Mouse (Mus musculus) thymus, adult 2 months (tissue): ENCODE measurements around the gene Grasp.

ENCODE experiments used
- CTCF ChIP-seq: fragments of 200-500 bp; IDR thresholded peaks from 2 replicates; pipeline ENCODE4 v1.5.1; 2012; ENCODE audit warnings: mild to moderate bottlenecking, control low read depth, low read length, moderate library complexity, borderline replicate concordance; ENCODE audit not compliant: control insufficient read depth, poor library complexity, insufficient read depth; ENCODE audit errors: extremely low read depth
- POLR2A ChIP-seq: fragments of 200-500 bp; IDR thresholded peaks from 2 replicates; pipeline ENCODE4 v1.6.1; 2012; ENCODE audit warnings: mild to moderate bottlenecking, low read length, control low read depth, moderate library complexity; ENCODE audit not compliant: control insufficient read depth, poor library complexity, insufficient read depth; ENCODE audit errors: extremely low read depth

DNA sequence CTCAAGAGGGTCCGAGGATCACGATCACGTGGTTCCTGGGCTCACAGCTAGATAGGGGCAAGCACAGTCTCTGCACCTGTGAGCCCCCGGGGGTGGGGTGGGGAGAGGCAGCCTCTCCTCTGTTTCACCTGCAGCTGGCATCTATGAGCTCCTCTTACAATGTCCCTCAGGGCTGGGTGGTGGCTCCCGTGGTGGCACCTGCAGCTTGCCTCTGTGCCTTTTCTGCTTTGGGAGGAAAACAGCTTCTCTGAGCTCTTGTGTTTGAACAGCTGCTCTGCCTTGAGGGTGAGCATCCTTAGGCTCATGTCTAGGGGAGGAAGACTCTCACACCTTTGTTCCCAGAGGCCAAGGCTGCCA, 11.3 kb downstream of the Grasp start:
- TF ChIP-seq POLR2A (no peak), CTCF (0 out of 2 replicates have a peak, but pooled peaks have one; percentile 30)
